Mouse (Mus musculus): ENCODE measurements at regions not wholly inside any gene's neighbourhood (a gene's known extent, or its start where the extent isn't known, plus 50 kb on each side); places are given as distances from the start of the nearest gene placed in this dataset.

- TF ChIP-seq CTCF (IDR thresholded peaks at IDR 0.05; ENCODE audit: control insufficient read depth, insufficient read depth, low read length) (no peak), POLR2A (IDR thresholded peaks at IDR 0.05; ENCODE audit: borderline replicate concordance, control insufficient read depth, low read depth, low read length) (no peak)
Measured at GRCm38 (mm10) chr12:16129923-16130322, 313.2 kb upstream of the Trib2 start.
